Mouse (Mus musculus) kidney, adult 2 months (tissue): Measurements from ENCODE around the gene Hist1h4c.

Source experiments
- CTCF ChIP-seq: fragments of 200-500 bp; conservative IDR thresholded peaks from 2 replicates; pipeline ENCODE4 v1.5.1; 2011; ENCODE audit warnings: low read depth, mild to moderate bottlenecking, control low read depth, low read length, moderate library complexity, mixed read lengths; ENCODE audit not compliant: insufficient read depth, insufficient read length
- POLR2A ChIP-seq: fragments of 200-500 bp; IDR thresholded peaks from one replicate; pipeline ENCODE4 v1.6.1; 2011; ENCODE audit warnings: low read depth, low read length, control low read depth

DNA sequence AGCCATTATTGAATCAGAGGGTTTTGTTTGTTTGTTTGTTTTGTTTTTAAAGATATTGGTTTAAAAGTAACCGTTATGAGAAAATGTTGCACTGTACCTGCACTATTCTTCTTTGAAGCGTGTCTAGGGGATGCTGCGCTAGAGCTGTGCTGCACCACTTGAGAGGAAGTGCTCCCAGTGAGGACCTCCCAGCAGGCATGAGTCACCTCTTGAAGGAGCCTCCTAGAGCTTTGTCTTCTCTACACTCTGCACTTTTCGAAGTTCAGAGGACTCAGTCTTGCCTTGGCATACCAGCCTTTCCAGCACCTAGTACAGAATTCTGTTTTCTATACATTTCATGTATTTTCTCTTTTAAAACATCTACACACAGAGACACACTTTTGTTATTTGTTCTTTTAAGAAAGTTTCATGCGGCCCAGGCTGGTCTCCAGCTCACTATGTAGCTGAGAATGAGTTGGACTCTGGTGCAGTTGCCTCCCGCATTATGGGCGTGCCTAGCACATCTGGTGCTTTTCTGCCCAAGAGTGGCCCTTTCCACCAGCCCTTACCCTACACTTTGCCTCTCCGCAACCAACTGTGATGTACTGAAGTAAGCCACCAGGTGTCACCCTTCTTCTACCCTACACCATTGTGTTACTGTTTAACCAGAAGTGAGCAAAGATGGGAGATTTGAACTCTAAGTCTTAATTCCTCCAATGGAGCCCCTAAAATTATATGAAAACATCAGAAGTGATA is 2.7 kb upstream of the Hist1h4c start:
- TF ChIP-seq CTCF: peak; percentile 80
- TF ChIP-seq POLR2A: no peak
